Mouse (Mus musculus): ENCODE data around the gene Kcna2.

DNA sequence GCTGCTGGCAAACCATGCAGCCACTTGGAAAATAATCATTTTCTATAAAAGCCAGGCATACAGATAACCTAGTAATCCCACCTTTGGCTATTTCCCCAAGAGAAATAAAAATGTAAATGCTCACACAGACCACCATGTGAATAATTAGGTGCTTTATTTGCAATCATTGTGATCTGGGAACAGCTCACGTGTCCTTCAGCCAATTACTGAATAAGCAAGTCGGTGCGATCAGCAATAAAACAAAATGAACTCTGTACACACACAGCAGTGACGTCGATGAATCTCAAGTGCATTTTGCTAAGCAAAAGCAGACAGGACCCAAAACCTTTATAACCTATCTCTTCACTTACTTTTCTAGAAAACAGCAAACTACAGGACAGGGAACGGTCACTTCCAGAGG, 31.7 kb downstream of the Kcna2 start:
- TF ChIP-seq CTCF (IDR thresholded peaks at IDR 0.05; ENCODE audit: control insufficient read depth, insufficient read depth, low read length) (no peak), POLR2A (IDR thresholded peaks at IDR 0.05; ENCODE audit: borderline replicate concordance, control insufficient read depth, low read depth, low read length) (no peak)
